Mouse (Mus musculus): ENCODE measurements around the gene Cbln3. TPM values are rescaled to one million over a fixed set of nuclear protein-coding genes. Genes with fewer than 3 reads are reported as not detected.

The Cbln3 gene
- polyA plus RNA-seq, 1 experiment from 2014 or later: 0.45 TPM

- Histone ChIP-seq H3K27ac (ENCODE audit: low read length) (no peak overlapping the region), H3K9me3 (ENCODE audit: control insufficient read depth, low read depth, low read length) (no peaks in the 10 kb centered on the region), H3K27me3 (ENCODE audit: control insufficient read depth, insufficient read depth, low read length) (no peaks in the 10 kb centered on the region), H3K4me2 (replicated peaks; ENCODE audit: low read depth, low read length) (no peak overlapping the region), H3K4me1 (ENCODE audit: control insufficient read depth, insufficient read depth, low read length) (peaks cover 29% of the 10 kb centered on the region; the same call in 1 of the 2 replicates), H3K9ac (replicated peaks; ENCODE audit: low read depth, low read length) (no peak overlapping the region), H3K36me3 (ENCODE audit: control insufficient read depth, insufficient read depth, low read length) (peaks cover 41% of the 10 kb centered on the region), H3K4me3 (ENCODE audit: low read depth, low read length) (no peak overlapping the region)
- 94% methylated on average over 10 of the region's 10 CpGs for WGBS
- ATAC-seq (ENCODE audit: insufficient number of reproducible peaks, insufficient read depth, low FRiP score, low read depth): no peak
These were observed 21.2 kb downstream of the Cbln3 start for GRCm38 (mm10) chr14:55862970-55863369.

- Histone ChIP-seq H3K4me2 (replicated peaks; ENCODE audit: low read depth, low read length) (no peak overlapping the region), H3K27me3 (ENCODE audit: control insufficient read depth, insufficient read depth, low read length) (no peaks in the 10 kb centered on the region), H3K9me3 (ENCODE audit: control insufficient read depth, low read depth, low read length) (no peaks in the 10 kb centered on the region), H3K36me3 (ENCODE audit: control insufficient read depth, insufficient read depth, low read length) (peaks cover 44% of the 10 kb centered on the region), H3K4me1 (ENCODE audit: control insufficient read depth, insufficient read depth, low read length) (peaks cover 36% of the 10 kb centered on the region; the same call in 1 of the 2 replicates), H3K4me3 (ENCODE audit: low read depth, low read length) (no peak overlapping the region), H3K27ac (ENCODE audit: low read length) (peak overlapping the region; percentile 48; the same call in 1 of the 2 replicates), H3K9ac (replicated peaks; ENCODE audit: low read depth, low read length) (no peak overlapping the region)
- WGBS: 37% methylated on average over 6 of the region's 6 CpGs
- ATAC-seq (ENCODE audit: insufficient number of reproducible peaks, insufficient read depth, low FRiP score, low read depth): no peak
These were observed 22.0 kb downstream of the Cbln3 start for GRCm38 (mm10) chr14:55862186-55862585.

GRCm38 (mm10) chr14:55857588-55857987, 26.6 kb downstream of the Cbln3 start:
- Histone ChIP-seq H3K9ac (replicated peaks; ENCODE audit: low read depth, low read length) (no peak overlapping the region), H3K4me2 (replicated peaks; ENCODE audit: low read depth, low read length) (peak overlapping the region; percentile 58), H3K27ac (ENCODE audit: low read length) (no peak overlapping the region), H3K27me3 (ENCODE audit: control insufficient read depth, insufficient read depth, low read length) (no peaks in the 10 kb centered on the region), H3K9me3 (ENCODE audit: control insufficient read depth, low read depth, low read length) (no peaks in the 10 kb centered on the region), H3K4me1 (ENCODE audit: control insufficient read depth, insufficient read depth, low read length) (peaks cover 50% of the 10 kb centered on the region), H3K4me3 (ENCODE audit: low read depth, low read length) (0 out of 2 replicates have a peak overlapping the region, but pooled peaks have one; percentile 3), H3K36me3 (ENCODE audit: control insufficient read depth, insufficient read depth, low read length) (peaks cover 11% of the 10 kb centered on the region; the same call in 1 of the 2 replicates)
- WGBS: 42% methylated on average over 4 of the region's 4 CpGs
- ATAC-seq (ENCODE audit: insufficient number of reproducible peaks, insufficient read depth, low FRiP score, low read depth): no peak

GRCm38 (mm10) chr14:55855101-55855561, 29.1 kb downstream of the Cbln3 start:
- peaks cover 11% of the 10 kb centered on the region; the same call in 1 of the 2 replicates for H3K36me3 ChIP-seq (ENCODE audit: control insufficient read depth, insufficient read depth, low read length)
- no peaks in the 10 kb centered on the region for H3K9me3 ChIP-seq (ENCODE audit: control insufficient read depth, low read depth, low read length)
- peak overlapping the region; percentile 78 for H3K4me3 ChIP-seq (ENCODE audit: low read depth, low read length)
- peaks cover 42% of the 10 kb centered on the region for H3K4me1 ChIP-seq (ENCODE audit: control insufficient read depth, insufficient read depth, low read length)
- H3K4me2 ChIP-seq (replicated peaks; ENCODE audit: low read depth, low read length): peak overlapping the region; percentile 58
- WGBS: 2% methylated on average over 4 of the region's 4 CpGs
- ATAC-seq (ENCODE audit: insufficient number of reproducible peaks, insufficient read depth, low FRiP score, low read depth): peak; percentile 40
- no peaks in the 10 kb centered on the region for H3K27me3 ChIP-seq (ENCODE audit: control insufficient read depth, insufficient read depth, low read length)
- peak overlapping the region; percentile 90 for H3K9ac ChIP-seq (replicated peaks; ENCODE audit: low read depth, low read length)
- H3K27ac ChIP-seq (ENCODE audit: low read length): peak overlapping the region; percentile 96

GRCm38 (mm10) chr14:55854406-55855100, 29.6 kb downstream of the Cbln3 start:
- WGBS: 0% methylated on average over 9 of the region's 9 CpGs
- peak; percentile 7; the same call in 1 of the 2 replicates for ATAC-seq (ENCODE audit: insufficient number of reproducible peaks, insufficient read depth, low FRiP score, low read depth)
- H3K4me1 ChIP-seq (ENCODE audit: control insufficient read depth, insufficient read depth, low read length): peaks cover 39% of the 10 kb centered on the region

GRCm38 (mm10) chr14:55853621-55854285, 30.4 kb downstream of the Cbln3 start, which contains the start of gene Nynrin:
Nynrin (plus strand) TSS chr14:55854010.
- H3K4me1 ChIP-seq (ENCODE audit: control insufficient read depth, insufficient read depth, low read length): peaks cover 39% of the 10 kb centered on the region
- WGBS: 1% methylated on average over 33 of the region's 33 CpGs

More at GRCm38 (mm10) chr14:55854406-55855100, 29.6 kb downstream of the Cbln3 start:
- Histone ChIP-seq H3K9me3 (ENCODE audit: control insufficient read depth, low read depth, low read length) (no peaks in the 10 kb centered on the region), H3K27me3 (ENCODE audit: control insufficient read depth, insufficient read depth, low read length) (no peaks in the 10 kb centered on the region), H3K4me2 (replicated peaks; ENCODE audit: low read depth, low read length) (peak overlapping the region; percentile 58), H3K9ac (replicated peaks; ENCODE audit: low read depth, low read length) (peak overlapping the region; percentile 90), H3K36me3 (ENCODE audit: control insufficient read depth, insufficient read depth, low read length) (peaks cover 11% of the 10 kb centered on the region; the same call in 1 of the 2 replicates), H3K4me3 (ENCODE audit: low read depth, low read length) (peak overlapping the region; percentile 78), H3K27ac (ENCODE audit: low read length) (peak overlapping the region; percentile 96)

GRCm38 (mm10) chr14:55852646-55853551, 31.3 kb downstream of the Cbln3 start:
- H3K4me1 ChIP-seq (ENCODE audit: control insufficient read depth, insufficient read depth, low read length): peaks cover 34% of the 10 kb centered on the region
- peak; percentile 70 for ATAC-seq (ENCODE audit: insufficient number of reproducible peaks, insufficient read depth, low FRiP score, low read depth)

More at GRCm38 (mm10) chr14:55853621-55854285, 30.4 kb downstream of the Cbln3 start, which contains the start of gene Nynrin:
- H3K4me3 ChIP-seq (ENCODE audit: low read depth, low read length): peak within 1 kb of the TSS; percentile 78
- H3K4me2 ChIP-seq (replicated peaks; ENCODE audit: low read depth, low read length): peak within 1 kb of the TSS; percentile 58
- peak within 1 kb of the TSS; percentile 90 for H3K9ac ChIP-seq (replicated peaks; ENCODE audit: low read depth, low read length)
- peak; percentile 90 for ATAC-seq (ENCODE audit: insufficient number of reproducible peaks, insufficient read depth, low FRiP score, low read depth)
- H3K27me3 ChIP-seq (ENCODE audit: control insufficient read depth, insufficient read depth, low read length): no peaks in the 10 kb centered on the region
- peaks cover 11% of the 10 kb centered on the region; the same call in 1 of the 2 replicates for H3K36me3 ChIP-seq (ENCODE audit: control insufficient read depth, insufficient read depth, low read length)
- H3K9me3 ChIP-seq (ENCODE audit: control insufficient read depth, low read depth, low read length): no peaks in the 10 kb centered on the region
- H3K27ac ChIP-seq (ENCODE audit: low read length): peak within 1 kb of the TSS; percentile 96

More at GRCm38 (mm10) chr14:55852646-55853551, 31.3 kb downstream of the Cbln3 start:
- Histone ChIP-seq H3K27me3 (ENCODE audit: control insufficient read depth, insufficient read depth, low read length) (no peaks in the 10 kb centered on the region), H3K9me3 (ENCODE audit: control insufficient read depth, low read depth, low read length) (no peaks in the 10 kb centered on the region), H3K36me3 (ENCODE audit: control insufficient read depth, insufficient read depth, low read length) (peaks cover 7% of the 10 kb centered on the region; the same call in 1 of the 2 replicates), H3K4me3 (ENCODE audit: low read depth, low read length) (peak overlapping the region; percentile 78), H3K27ac (ENCODE audit: low read length) (peak overlapping the region; percentile 96), H3K4me2 (replicated peaks; ENCODE audit: low read depth, low read length) (peak overlapping the region; percentile 58), H3K9ac (replicated peaks; ENCODE audit: low read depth, low read length) (peak overlapping the region; percentile 12; the same call in 1 of the 2 replicates)
- WGBS: 2% methylated on average over 11 of the region's 11 CpGs

Data from stomach, embryonic 14.5 days (tissue).